Mouse (Mus musculus) ES-Bruce4 (cell line): ENCODE data around the gene Abhd14a. TPM values are rescaled to one million over a fixed set of nuclear protein-coding genes. Genes with fewer than 3 reads are reported as not detected.

Experiments used
- H3K27ac ChIP-seq: 2 replicates; pipeline ENCODE4 v1.5.1; 2012; ENCODE audit warnings: low read length, inconsistent platforms; ENCODE audit not compliant: insufficient read depth
- H3K27me3 ChIP-seq: 2 replicates; pipeline ENCODE4 v1.6.1; 2012; ENCODE audit warnings: mild to moderate bottlenecking, low read length, inconsistent platforms; ENCODE audit not compliant: control insufficient read depth, poor library complexity, insufficient read depth, severe bottlenecking
- H3K36me3 ChIP-seq: 2 replicates; pipeline ENCODE4 v1.6.1; 2012; ENCODE audit warnings: inconsistent platforms, mild to moderate bottlenecking, low read length, moderate library complexity; ENCODE audit not compliant: control insufficient read depth, poor library complexity, insufficient read depth, severe bottlenecking
- H3K4me1 ChIP-seq: one replicate; pipeline ENCODE4 v1.8.1; 2011; ENCODE audit warnings: low read length; ENCODE audit not compliant: control insufficient read depth, insufficient read depth
- H3K4me3 ChIP-seq: 2 replicates; pipeline ENCODE4 v1.5.1; 2011; ENCODE audit warnings: low read depth, mild to moderate bottlenecking, low read length
- H3K9ac ChIP-seq: 2 replicates; pipeline ENCODE4 v1.6.1; 2012; ENCODE audit warnings: low read depth, mild to moderate bottlenecking, inconsistent platforms; ENCODE audit not compliant: poor library complexity, severe bottlenecking
- H3K9me3 ChIP-seq: replicated peaks from 2 replicates; pipeline ENCODE4 v1.6.1; 2012; ENCODE audit warnings: mild to moderate bottlenecking, low read length, inconsistent platforms; ENCODE audit not compliant: control insufficient read depth, poor library complexity, insufficient read depth, severe bottlenecking
- CTCF ChIP-seq: IDR thresholded peaks from one replicate; pipeline ENCODE4 v1.8.1; 2011; ENCODE audit warnings: low read depth, low read length
- EP300 ChIP-seq: IDR thresholded peaks from 2 replicates; pipeline ENCODE4 v1.6.1; 2011; ENCODE audit warnings: low read depth, low read length; ENCODE audit not compliant: insufficient read depth
- POLR2A ChIP-seq: IDR thresholded peaks from one replicate; pipeline ENCODE4 v1.8.1; 2011; ENCODE audit warnings: low read length; ENCODE audit not compliant: insufficient read depth
- polyA plus RNA-seq: library from polyadenylated mRNA; stranded (reverse); fragments of >200 nt; gene quantifications from 2 replicates; pipeline ENCODE4 v1.2.4, GENCODE M21; 2011; ENCODE audit warnings: low read depth; ENCODE audit not compliant: missing spikeins, insufficient read depth, insufficient read length

Gene Abhd14a
- polyA plus RNA-seq, 1 experiment: 35.5 TPM

- no peaks in the 10 kb centered on the region for H3K27me3 ChIP-seq
- peak within 1 kb of the TSS; percentile 96 for H3K9ac ChIP-seq
- H3K27ac ChIP-seq: peak within 1 kb of the TSS; percentile 87
- H3K36me3 ChIP-seq: peaks cover 39% of the 10 kb centered on the region
- no peaks in the 10 kb centered on the region for H3K9me3 ChIP-seq
- TF ChIP-seq CTCF (no peak), POLR2A (peak; percentile 12)
- peak within 1 kb of the TSS; percentile 97 for H3K4me3 ChIP-seq
- H3K4me1 ChIP-seq: no peaks in the 10 kb centered on the region
Observed at GRCm38 (mm10) chr9:106429221-106430014, 18.1 kb downstream of the Abhd14a start, which contains the start of gene Rpl29. Gene Rpl29, plus strand, starts transcription at chr9:106429454.

- H3K4me1 ChIP-seq: no peaks in the 10 kb centered on the region
- H3K9ac ChIP-seq: peak overlapping the region; percentile 81
- H3K27ac ChIP-seq: peak overlapping the region; percentile 87
- peak overlapping the region; percentile 95 for H3K4me3 ChIP-seq
- TF ChIP-seq POLR2A (no peak), CTCF (no peak), EP300 (no peak)
- H3K9me3 ChIP-seq: no peaks in the 10 kb centered on the region
- H3K27me3 ChIP-seq: no peaks in the 10 kb centered on the region
- H3K36me3 ChIP-seq: peaks cover 36% of the 10 kb centered on the region
Observed at GRCm38 (mm10) chr9:106428719-106429220, 18.7 kb downstream of the Abhd14a start.

- Histone ChIP-seq H3K4me1 (no peaks in the 10 kb centered on the region), H3K9me3 (no peaks in the 10 kb centered on the region), H3K27ac (no peak overlapping the region), H3K9ac (no peak overlapping the region), H3K27me3 (no peaks in the 10 kb centered on the region), H3K4me3 (no peak overlapping the region), H3K36me3 (no peaks in the 10 kb centered on the region)
- TF ChIP-seq POLR2A (no peak), CTCF (peak; percentile 86), EP300 (0 out of 2 replicates have a peak, but pooled peaks have one; percentile 17)
Observed at GRCm38 (mm10) chr9:106421865-106422160, 25.7 kb downstream of the Abhd14a start.

- H3K27me3 ChIP-seq: no peaks in the 10 kb centered on the region
- H3K36me3 ChIP-seq: no peaks in the 10 kb centered on the region
- H3K4me1 ChIP-seq: no peaks in the 10 kb centered on the region
- H3K27ac ChIP-seq: no peak overlapping the region
- no peak overlapping the region for H3K9ac ChIP-seq
- no peak for TF ChIP-seq EP300
- TF ChIP-seq POLR2A: no peak
- TF ChIP-seq CTCF: no peak
- H3K4me3 ChIP-seq: no peak overlapping the region
- no peaks in the 10 kb centered on the region for H3K9me3 ChIP-seq
Observed at GRCm38 (mm10) chr9:106421033-106421864, 26.2 kb downstream of the Abhd14a start.

GRCm38 (mm10) chr9:106420608-106421007, 26.9 kb downstream of the Abhd14a start:
- H3K27ac ChIP-seq: no peak overlapping the region
- H3K9ac ChIP-seq: no peak overlapping the region
- H3K27me3 ChIP-seq: no peaks in the 10 kb centered on the region
- no peaks in the 10 kb centered on the region for H3K4me1 ChIP-seq
- H3K9me3 ChIP-seq: no peaks in the 10 kb centered on the region
- H3K36me3 ChIP-seq: no peaks in the 10 kb centered on the region
- H3K4me3 ChIP-seq: no peak overlapping the region
- TF ChIP-seq POLR2A (no peak), EP300 (no peak), CTCF (no peak)
